Mouse (Mus musculus) liver, postnatal 0 days (tissue): Measurements from ENCODE around the gene Add1. TPM values are rescaled to one million over a fixed set of nuclear protein-coding genes. Genes with fewer than 3 reads are reported as not detected.

ENCODE experiments used
- ATAC-seq: fragments of 200-750 bp; cut with Nextera tagmentation; 2 replicates; pipeline ENCODE4 v1.8.0; 2017; ENCODE audit warnings: mild to moderate bottlenecking, moderate library complexity
- DNase-seq: peaks from one replicate; pipeline ENCODE4 v3.0.0-alpha.2; 2016
- H3K27ac ChIP-seq: fragments of 300-500 bp; sonication (generic); 2 replicates; pipeline ENCODE4 v1.5.1; 2014; ENCODE audit warnings: antibody characterized with exemption, moderate library complexity, mild to moderate bottlenecking, low read depth
- H3K27me3 ChIP-seq: fragments of 300-500 bp; sonication (generic); 2 replicates; pipeline ENCODE4 v1.6.1; 2014; ENCODE audit warnings: low read length, control low read depth, mixed read lengths; ENCODE audit not compliant: insufficient read depth
- H3K36me3 ChIP-seq: fragments of 300-500 bp; sonication (generic); replicated peaks from 2 replicates; pipeline ENCODE4 v1.6.1; 2014; ENCODE audit warnings: mild to moderate bottlenecking, control low read depth, low read length, moderate library complexity, mixed read lengths; ENCODE audit not compliant: insufficient read depth
- H3K4me1 ChIP-seq: fragments of 300-500 bp; sonication (generic); 2 replicates; pipeline ENCODE4 v1.6.1; 2014; ENCODE audit warnings: antibody characterized with exemption, mild to moderate bottlenecking, control low read depth; ENCODE audit not compliant: insufficient read depth
- H3K4me2 ChIP-seq: fragments of 300-500 bp; sonication (generic); 2 replicates; pipeline ENCODE4 v1.6.1; 2014; ENCODE audit warnings: low read depth, mild to moderate bottlenecking, low read length, moderate library complexity, mixed read lengths
- H3K4me3 ChIP-seq: fragments of 300-500 bp; sonication (generic); 2 replicates; pipeline ENCODE4 v1.5.1; 2014; ENCODE audit warnings: low read depth, low read length
- H3K9ac ChIP-seq: fragments of 300-500 bp; sonication (generic); replicated peaks from 2 replicates; pipeline ENCODE4 v1.6.1; 2014; ENCODE audit warnings: mild to moderate bottlenecking, moderate library complexity
- H3K9me3 ChIP-seq: fragments of 300-500 bp; sonication (generic); 2 replicates; pipeline ENCODE4 v1.6.1; 2016; ENCODE audit warnings: mild to moderate bottlenecking, control low read depth, low read length, mixed read lengths
- CTCF ChIP-seq: sonication (generic); IDR thresholded peaks from 2 replicates; pipeline ENCODE4 v1.5.1; 2016; ENCODE audit warnings: antibody characterized with exemption, low read depth
- EP300 ChIP-seq: IDR thresholded peaks from 2 replicates; pipeline ENCODE4 v1.6.1; 2016; ENCODE audit warnings: antibody characterized with exemption, low read depth, mild to moderate bottlenecking
- WGBS: fragments of 180-500 bp; shearing (Covaris S2); extraction: QIAGEN DNeasy Blood & Tissue Kit; methylation state at CpG from one replicate; pipeline ENCODE4 v1.1.7; 2014; ENCODE audit not compliant: insufficient replicate concordance; 5-methylcytosine and 5-hydroxymethylcytosine counted together
- polyA plus RNA-seq: library from polyadenylated mRNA; unstranded; fragments of >200 nt; fragmentation: Nextera tagmentation; extraction: Ambion mirVana; gene quantifications from 2 replicates; pipeline ENCODE4 v1.2.1, GENCODE M21; 2015

Gene Add1
- polyA plus RNA-seq, 1 experiment from 2014 or later = 54.8 TPM

- no peaks in the 10 kb centered on the region for H3K27me3 ChIP-seq
- TF ChIP-seq EP300 (no peak), CTCF (peak; percentile 71)
- WGBS = under 1% methylated on average over 48 of the region's 48 CpGs
- ATAC-seq (peak; percentile 89), DNase-seq (peak; percentile 87)
- H3K4me2 ChIP-seq = peak within 1 kb of the TSS; percentile 92
- H3K36me3 ChIP-seq = peaks cover 58% of the 10 kb centered on the region
- no peaks in the 10 kb centered on the region for H3K9me3 ChIP-seq
- peak within 1 kb of the TSS; percentile 81 for H3K27ac ChIP-seq
- peaks cover 30% of the 10 kb centered on the region for H3K4me1 ChIP-seq
- peak within 1 kb of the TSS; percentile 75 for H3K9ac ChIP-seq
- peak within 1 kb of the TSS; percentile 66 for H3K4me3 ChIP-seq
Measured at GRCm38 (mm10) chr5:34636481-34637287, 63.2 kb downstream of the Add1 start, which contains the start of gene Mfsd10. TSS of gene Mfsd10 (minus strand) at chr5:34637212.

- ATAC-seq = no peak
- peak overlapping the region; percentile 92 for H3K4me2 ChIP-seq
- no peak for TF ChIP-seq CTCF
- no peak overlapping the region; the same call in 1 of the 2 replicates for H3K27ac ChIP-seq
- 60% methylated on average over 7 of the region's 7 CpGs for WGBS
- peak overlapping the region; percentile 66; the same call in 1 of the 2 replicates for H3K4me3 ChIP-seq
- DNase-seq = no peak
- peak overlapping the region; percentile 75; the same call in 1 of the 2 replicates for H3K9ac ChIP-seq
- H3K9me3 ChIP-seq = no peaks in the 10 kb centered on the region
- H3K4me1 ChIP-seq = peaks cover 30% of the 10 kb centered on the region
- no peaks in the 10 kb centered on the region for H3K27me3 ChIP-seq
- H3K36me3 ChIP-seq = peaks cover 52% of the 10 kb centered on the region
Measured at GRCm38 (mm10) chr5:34637591-34638156, 64.2 kb downstream of the Add1 start.

GRCm38 (mm10) chr5:34641991-34642390 is 68.5 kb downstream of the Add1 start:
- no peak for ATAC-seq
- Histone ChIP-seq H3K4me1 (peaks cover 9% of the 10 kb centered on the region), H3K9ac (no peak overlapping the region), H3K4me2 (no peak overlapping the region), H3K4me3 (no peak overlapping the region), H3K36me3 (peaks cover 60% of the 10 kb centered on the region), H3K27me3 (no peaks in the 10 kb centered on the region), H3K9me3 (no peaks in the 10 kb centered on the region), H3K27ac (no peak overlapping the region)
- WGBS = 75% methylated on average over 3 of the region's 3 CpGs
- TF ChIP-seq EP300 = no peak
- no peak for TF ChIP-seq CTCF
- DNase-seq = no peak

GRCm38 (mm10) chr5:34642932-34643331 is 69.5 kb downstream of the Add1 start:
- H3K27ac ChIP-seq = no peak overlapping the region
- no peak overlapping the region for H3K4me3 ChIP-seq
- H3K9me3 ChIP-seq = no peaks in the 10 kb centered on the region
- H3K36me3 ChIP-seq = peaks cover 70% of the 10 kb centered on the region
- 72% methylated on average over 5 of the region's 5 CpGs for WGBS
- H3K27me3 ChIP-seq = no peaks in the 10 kb centered on the region
- no peak overlapping the region for H3K4me2 ChIP-seq
- peak; percentile 38 for DNase-seq
- ATAC-seq = peak; percentile 58; the same call in 1 of the 2 replicates
- H3K9ac ChIP-seq = no peak overlapping the region
- TF ChIP-seq EP300 (no peak), CTCF (peak; percentile 80)
- no peaks in the 10 kb centered on the region for H3K4me1 ChIP-seq

GRCm38 (mm10) chr5:34647581-34647980 is 74.1 kb downstream of the Add1 start:
- no peak overlapping the region for H3K27ac ChIP-seq
- H3K4me2 ChIP-seq = no peak overlapping the region
- no peaks in the 10 kb centered on the region for H3K9me3 ChIP-seq
- ATAC-seq (0 out of 2 replicates have a peak, but pooled peaks have one; percentile 44), DNase-seq (peak; percentile 81)
- no peak overlapping the region for H3K9ac ChIP-seq
- 42% methylated on average over 4 of the region's 4 CpGs for WGBS
- H3K27me3 ChIP-seq = no peaks in the 10 kb centered on the region
- peak; percentile 94 for TF ChIP-seq CTCF
- no peak for TF ChIP-seq EP300
- H3K36me3 ChIP-seq = peaks cover 78% of the 10 kb centered on the region
- no peak overlapping the region for H3K4me3 ChIP-seq
- H3K4me1 ChIP-seq = no peaks in the 10 kb centered on the region

GRCm38 (mm10) chr5:34652961-34653360 is 79.5 kb downstream of the Add1 start:
- TF ChIP-seq CTCF (no peak), EP300 (no peak)
- no peaks in the 10 kb centered on the region for H3K4me1 ChIP-seq
- WGBS = 69% methylated on average over 5 of the region's 5 CpGs
- DNase-seq (no peak), ATAC-seq (no peak)
- H3K4me3 ChIP-seq = no peak overlapping the region
- H3K27ac ChIP-seq = no peak overlapping the region
- no peak overlapping the region for H3K9ac ChIP-seq
- H3K27me3 ChIP-seq = no peaks in the 10 kb centered on the region
- no peak overlapping the region for H3K4me2 ChIP-seq
- no peaks in the 10 kb centered on the region for H3K9me3 ChIP-seq
- H3K36me3 ChIP-seq = peaks cover 74% of the 10 kb centered on the region
